Mouse (Mus musculus): ENCODE data around the gene Palm3. TPM values are rescaled to one million over a fixed set of nuclear protein-coding genes. Genes with fewer than 3 reads are reported as not detected.

Palm3 gene
- polyA plus RNA-seq, 1 experiment from 2014 or later: 3.2 TPM

- H3K36me3 ChIP-seq (ENCODE audit: control insufficient read depth, insufficient read depth, low read length): no peaks in the 10 kb centered on the region
- H3K4me1 ChIP-seq (ENCODE audit: control insufficient read depth, insufficient read depth, low read length): peaks cover 23% of the 10 kb centered on the region
- H3K9me3 ChIP-seq (ENCODE audit: control insufficient read depth, low read depth, low read length): no peaks in the 10 kb centered on the region
- WGBS: 16% methylated on average over 1 of the region's 1 CpGs
- ATAC-seq (ENCODE audit: insufficient number of reproducible peaks, insufficient read depth, low FRiP score, low read depth): no peak
- H3K4me3 ChIP-seq (ENCODE audit: low read depth, low read length): no peak overlapping the region
- no peak overlapping the region for H3K4me2 ChIP-seq (replicated peaks; ENCODE audit: low read depth, low read length)
- H3K27me3 ChIP-seq (ENCODE audit: control insufficient read depth, insufficient read depth, low read length): no peaks in the 10 kb centered on the region
- H3K9ac ChIP-seq (replicated peaks; ENCODE audit: low read depth, low read length): no peak overlapping the region
- H3K27ac ChIP-seq (ENCODE audit: low read length): no peak overlapping the region
Observed at GRCm38 (mm10) chr8:84069169-84069568, 47.9 kb downstream of the Palm3 start.

- H3K4me3 ChIP-seq (ENCODE audit: low read depth, low read length): no peak overlapping the region
- no peaks in the 10 kb centered on the region for H3K9me3 ChIP-seq (ENCODE audit: control insufficient read depth, low read depth, low read length)
- ATAC-seq (ENCODE audit: insufficient number of reproducible peaks, insufficient read depth, low FRiP score, low read depth): no peak
- WGBS: 66% methylated on average over 2 of the region's 2 CpGs
- no peaks in the 10 kb centered on the region; the same call in 1 of the 2 replicates for H3K36me3 ChIP-seq (ENCODE audit: control insufficient read depth, insufficient read depth, low read length)
- H3K9ac ChIP-seq (replicated peaks; ENCODE audit: low read depth, low read length): no peak overlapping the region
- no peak overlapping the region for H3K4me2 ChIP-seq (replicated peaks; ENCODE audit: low read depth, low read length)
- no peaks in the 10 kb centered on the region for H3K27me3 ChIP-seq (ENCODE audit: control insufficient read depth, insufficient read depth, low read length)
- H3K27ac ChIP-seq (ENCODE audit: low read length): no peak overlapping the region
- H3K4me1 ChIP-seq (ENCODE audit: control insufficient read depth, insufficient read depth, low read length): peaks cover 23% of the 10 kb centered on the region
Observed at GRCm38 (mm10) chr8:84069750-84070149, 48.5 kb downstream of the Palm3 start.

- no peak overlapping the region for H3K4me2 ChIP-seq (replicated peaks; ENCODE audit: low read depth, low read length)
- ATAC-seq (ENCODE audit: insufficient number of reproducible peaks, insufficient read depth, low FRiP score, low read depth): no peak
- no peaks in the 10 kb centered on the region for H3K9me3 ChIP-seq (ENCODE audit: control insufficient read depth, low read depth, low read length)
- H3K36me3 ChIP-seq (ENCODE audit: control insufficient read depth, insufficient read depth, low read length): no peaks in the 10 kb centered on the region; the same call in 1 of the 2 replicates
- 73% methylated on average over 5 of the region's 5 CpGs for WGBS
- no peak overlapping the region for H3K27ac ChIP-seq (ENCODE audit: low read length)
- no peak overlapping the region for H3K4me3 ChIP-seq (ENCODE audit: low read depth, low read length)
- H3K4me1 ChIP-seq (ENCODE audit: control insufficient read depth, insufficient read depth, low read length): peaks cover 23% of the 10 kb centered on the region
- H3K27me3 ChIP-seq (ENCODE audit: control insufficient read depth, insufficient read depth, low read length): no peaks in the 10 kb centered on the region
- H3K9ac ChIP-seq (replicated peaks; ENCODE audit: low read depth, low read length): no peak overlapping the region
Observed at GRCm38 (mm10) chr8:84070241-84070640, 49.0 kb downstream of the Palm3 start.

GRCm38 (mm10) chr8:84070667-84071066, 49.4 kb downstream of the Palm3 start:
- H3K4me1 ChIP-seq (ENCODE audit: control insufficient read depth, insufficient read depth, low read length): peaks cover 23% of the 10 kb centered on the region
- no peak overlapping the region for H3K4me2 ChIP-seq (replicated peaks; ENCODE audit: low read depth, low read length)
- H3K27ac ChIP-seq (ENCODE audit: low read length): no peak overlapping the region
- no peaks in the 10 kb centered on the region for H3K27me3 ChIP-seq (ENCODE audit: control insufficient read depth, insufficient read depth, low read length)
- no peaks in the 10 kb centered on the region for H3K9me3 ChIP-seq (ENCODE audit: control insufficient read depth, low read depth, low read length)
- H3K9ac ChIP-seq (replicated peaks; ENCODE audit: low read depth, low read length): no peak overlapping the region
- H3K4me3 ChIP-seq (ENCODE audit: low read depth, low read length): no peak overlapping the region
- WGBS: 81% methylated on average over 2 of the region's 2 CpGs
- no peak for ATAC-seq (ENCODE audit: insufficient number of reproducible peaks, insufficient read depth, low FRiP score, low read depth)
- H3K36me3 ChIP-seq (ENCODE audit: control insufficient read depth, insufficient read depth, low read length): no peaks in the 10 kb centered on the region; the same call in 1 of the 2 replicates

GRCm38 (mm10) chr8:84071921-84072320, 50.6 kb downstream of the Palm3 start:
- no peaks in the 10 kb centered on the region for H3K27me3 ChIP-seq (ENCODE audit: control insufficient read depth, insufficient read depth, low read length)
- no peaks in the 10 kb centered on the region for H3K9me3 ChIP-seq (ENCODE audit: control insufficient read depth, low read depth, low read length)
- H3K4me1 ChIP-seq (ENCODE audit: control insufficient read depth, insufficient read depth, low read length): peaks cover 23% of the 10 kb centered on the region
- H3K4me3 ChIP-seq (ENCODE audit: low read depth, low read length): no peak overlapping the region
- H3K27ac ChIP-seq (ENCODE audit: low read length): no peak overlapping the region
- ATAC-seq (ENCODE audit: insufficient number of reproducible peaks, insufficient read depth, low FRiP score, low read depth): no peak
- WGBS: 55% methylated on average over 3 of the region's 3 CpGs
- H3K4me2 ChIP-seq (replicated peaks; ENCODE audit: low read depth, low read length): no peak overlapping the region
- H3K36me3 ChIP-seq (ENCODE audit: control insufficient read depth, insufficient read depth, low read length): no peaks in the 10 kb centered on the region; the same call in none of the 2 replicates
- H3K9ac ChIP-seq (replicated peaks; ENCODE audit: low read depth, low read length): no peak overlapping the region

- Histone ChIP-seq H3K27me3 (ENCODE audit: control insufficient read depth, insufficient read depth, low read length) (no peaks in the 10 kb centered on the region), H3K9ac (replicated peaks; ENCODE audit: low read depth, low read length) (no peak overlapping the region), H3K36me3 (ENCODE audit: control insufficient read depth, insufficient read depth, low read length) (no peaks in the 10 kb centered on the region; the same call in none of the 2 replicates), H3K4me3 (ENCODE audit: low read depth, low read length) (no peak overlapping the region), H3K4me2 (replicated peaks; ENCODE audit: low read depth, low read length) (no peak overlapping the region), H3K4me1 (ENCODE audit: control insufficient read depth, insufficient read depth, low read length) (peaks cover 23% of the 10 kb centered on the region), H3K9me3 (ENCODE audit: control insufficient read depth, low read depth, low read length) (no peaks in the 10 kb centered on the region), H3K27ac (ENCODE audit: low read length) (no peak overlapping the region)
- 89% methylated on average over 10 of the region's 10 CpGs for WGBS
- ATAC-seq (ENCODE audit: insufficient number of reproducible peaks, insufficient read depth, low FRiP score, low read depth): no peak
Observed at GRCm38 (mm10) chr8:84072321-84072720, 51.0 kb downstream of the Palm3 start.

GRCm38 (mm10) chr8:84073230-84073976, 52.1 kb downstream of the Palm3 start:
- no peaks in the 10 kb centered on the region for H3K27me3 ChIP-seq (ENCODE audit: control insufficient read depth, insufficient read depth, low read length)
- no peak overlapping the region for H3K9ac ChIP-seq (replicated peaks; ENCODE audit: low read depth, low read length)
- peaks cover 14% of the 10 kb centered on the region for H3K4me1 ChIP-seq (ENCODE audit: control insufficient read depth, insufficient read depth, low read length)
- H3K36me3 ChIP-seq (ENCODE audit: control insufficient read depth, insufficient read depth, low read length): no peaks in the 10 kb centered on the region; the same call in none of the 2 replicates
- no peak overlapping the region for H3K4me3 ChIP-seq (ENCODE audit: low read depth, low read length)
- no peaks in the 10 kb centered on the region for H3K9me3 ChIP-seq (ENCODE audit: control insufficient read depth, low read depth, low read length)
- no peak overlapping the region for H3K27ac ChIP-seq (ENCODE audit: low read length)
- 63% methylated on average over 10 of the region's 10 CpGs for WGBS
- no peak for ATAC-seq (ENCODE audit: insufficient number of reproducible peaks, insufficient read depth, low FRiP score, low read depth)
- H3K4me2 ChIP-seq (replicated peaks; ENCODE audit: low read depth, low read length): no peak overlapping the region

GRCm38 (mm10) chr8:84076412-84076811, 55.1 kb downstream of the Palm3 start:
- no peak for ATAC-seq (ENCODE audit: insufficient number of reproducible peaks, insufficient read depth, low FRiP score, low read depth)
- Histone ChIP-seq H3K4me3 (ENCODE audit: low read depth, low read length) (no peak overlapping the region), H3K4me1 (ENCODE audit: control insufficient read depth, insufficient read depth, low read length) (peaks cover 4% of the 10 kb centered on the region; the same call in 1 of the 2 replicates), H3K9me3 (ENCODE audit: control insufficient read depth, low read depth, low read length) (no peaks in the 10 kb centered on the region), H3K36me3 (ENCODE audit: control insufficient read depth, insufficient read depth, low read length) (peaks cover 18% of the 10 kb centered on the region), H3K27ac (ENCODE audit: low read length) (no peak overlapping the region), H3K4me2 (replicated peaks; ENCODE audit: low read depth, low read length) (no peak overlapping the region), H3K27me3 (ENCODE audit: control insufficient read depth, insufficient read depth, low read length) (no peaks in the 10 kb centered on the region), H3K9ac (replicated peaks; ENCODE audit: low read depth, low read length) (no peak overlapping the region)
- WGBS: 90% methylated on average over 1 of the region's 1 CpGs
